Mouse (Mus musculus): Measurements from ENCODE around the gene Eftud2.

Eftud2 gene

DNA sequence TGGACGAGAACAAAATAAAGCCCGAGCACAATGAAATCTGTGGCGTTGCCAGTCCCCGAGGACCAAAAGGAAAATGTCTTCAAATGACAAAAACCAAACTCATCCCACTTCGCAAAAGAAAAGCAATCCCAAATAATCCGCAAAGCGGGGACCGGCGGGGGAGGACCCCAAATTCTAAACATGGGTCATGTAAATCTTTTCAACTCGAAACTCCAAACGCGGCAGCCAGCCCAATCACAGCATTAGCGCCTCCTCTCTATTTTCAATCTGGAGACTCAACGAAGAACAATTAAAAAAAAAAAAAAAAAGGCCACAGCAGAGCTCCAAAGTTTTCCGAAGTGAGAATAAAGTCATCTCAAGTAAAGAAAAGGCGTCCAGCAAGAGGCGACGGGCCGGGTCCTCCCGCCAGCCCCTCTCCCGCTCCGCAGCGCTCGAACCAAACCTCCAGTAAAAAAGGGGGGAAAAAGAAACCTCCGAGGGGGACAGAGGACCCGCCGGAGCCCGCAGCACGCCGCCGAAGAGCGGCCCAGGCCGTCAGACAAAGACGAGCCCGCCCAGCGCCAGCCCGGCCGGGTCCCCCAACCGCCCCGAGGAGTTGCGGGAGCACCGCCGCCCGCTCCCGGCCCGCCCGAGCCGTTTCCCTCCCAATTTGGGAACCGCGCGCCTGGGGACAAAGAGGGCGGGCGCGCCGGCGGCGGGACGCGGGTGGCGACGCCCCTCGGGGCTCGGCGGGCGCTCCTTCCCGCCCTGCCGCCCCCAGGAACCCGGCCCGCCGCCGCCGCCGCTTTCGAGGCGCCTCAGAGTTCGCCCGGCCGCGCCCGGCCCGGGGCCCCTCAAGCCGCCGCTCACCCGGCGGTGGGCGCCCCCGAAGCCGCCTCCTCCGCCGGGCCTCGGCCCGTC, 62.4 kb downstream of the Eftud2 start:
- peak in 1 of 2 experiments; percentile 6 for DNase-seq

DNA sequence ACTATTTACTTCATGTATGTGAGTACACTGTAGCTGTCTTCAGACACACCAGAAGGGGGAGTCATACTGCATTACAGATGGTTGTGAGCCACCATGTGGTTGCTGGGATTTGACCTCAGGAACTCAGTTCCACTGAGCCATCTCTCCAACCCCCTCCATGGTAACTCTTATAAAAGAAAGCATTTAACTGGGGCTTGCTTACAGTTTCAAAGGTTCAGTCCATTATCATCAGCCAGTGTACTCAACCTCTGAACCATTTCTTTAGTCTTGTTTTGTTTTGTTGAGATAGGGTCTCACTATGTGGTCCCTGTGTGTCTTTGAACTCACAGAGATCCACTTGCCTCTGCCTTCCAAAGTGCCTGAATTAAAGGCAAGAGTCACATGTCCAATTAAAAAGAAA, 65.9 kb downstream of the Eftud2 start:
- no peak for DNase-seq

DNA sequence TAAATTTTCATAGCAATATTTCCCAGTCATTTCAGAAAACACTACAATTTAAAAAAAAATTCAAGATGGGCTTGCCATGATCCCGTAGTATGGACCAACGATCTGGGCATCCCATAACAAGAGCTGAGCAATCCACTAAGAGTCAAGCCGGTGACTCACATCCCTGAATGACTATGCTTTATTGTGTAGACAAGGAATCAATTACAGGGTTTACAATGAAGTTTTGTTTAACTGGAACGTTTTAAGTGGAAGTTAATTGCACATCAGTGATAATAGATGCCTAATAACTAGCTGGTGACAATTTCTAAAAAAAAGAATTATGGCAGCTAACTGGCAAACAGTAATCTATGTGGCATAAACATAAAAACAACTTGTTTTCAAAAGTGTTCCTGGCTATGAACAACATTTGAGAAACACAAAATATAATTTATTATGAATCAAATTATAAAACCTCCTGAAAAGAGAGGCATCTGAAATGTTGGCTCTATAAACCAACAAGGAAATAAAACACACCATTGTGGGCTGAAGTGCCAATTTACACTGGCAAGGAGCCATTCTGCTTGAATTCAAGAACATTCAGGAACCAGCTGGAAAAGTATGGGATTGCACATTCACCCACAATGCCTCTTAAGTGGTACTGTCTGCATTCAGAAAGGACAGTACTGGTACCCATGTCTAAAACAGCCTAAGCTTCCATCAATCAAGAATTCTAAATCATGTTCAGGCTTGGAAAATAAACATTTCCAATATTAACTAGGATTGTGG, 69.9 kb downstream of the Eftud2 start:
- no peak for DNase-seq

DNA sequence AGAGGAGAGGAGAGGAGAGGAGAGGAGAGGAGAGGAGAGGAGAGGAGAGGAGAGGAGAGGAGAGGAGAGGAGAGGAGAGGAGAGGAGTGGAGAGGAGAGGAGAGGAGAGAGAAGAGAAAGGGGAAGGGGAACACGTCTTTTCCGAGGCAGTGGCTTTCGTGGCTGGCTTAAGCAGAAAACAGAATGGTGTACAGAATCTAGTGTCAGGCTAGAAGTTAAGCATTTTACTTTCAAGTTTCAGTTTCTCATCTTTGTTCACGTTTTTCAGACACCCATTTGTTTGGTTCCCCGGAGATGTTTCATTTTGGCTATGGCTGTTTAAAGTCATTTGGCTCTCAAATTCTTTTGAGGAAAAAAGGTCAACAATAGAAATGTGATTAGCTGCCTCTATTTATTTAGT, 72.5 kb downstream of the Eftud2 start:
- DNase-seq = no peak

DNA sequence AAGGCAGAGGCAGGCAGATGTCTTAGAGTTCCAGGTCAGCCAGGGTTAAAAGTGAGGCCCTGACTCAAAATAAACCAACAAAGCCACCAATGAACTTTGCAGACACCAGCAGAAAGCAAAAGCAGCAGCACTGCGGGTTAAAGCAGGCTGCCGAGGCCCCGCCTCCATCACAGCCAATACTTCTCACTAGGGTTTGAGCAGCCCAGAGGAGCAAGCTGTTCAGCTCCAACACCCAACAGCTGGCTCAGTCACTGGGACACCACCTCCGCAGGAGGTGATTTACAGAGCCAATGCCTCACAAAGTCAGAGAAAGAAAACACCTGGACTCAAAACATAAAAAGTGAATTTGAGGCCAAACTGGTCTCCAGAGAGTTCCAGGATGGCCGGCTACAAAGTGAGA, 77.3 kb downstream of the Eftud2 start:
- DNase-seq = no peak

DNA sequence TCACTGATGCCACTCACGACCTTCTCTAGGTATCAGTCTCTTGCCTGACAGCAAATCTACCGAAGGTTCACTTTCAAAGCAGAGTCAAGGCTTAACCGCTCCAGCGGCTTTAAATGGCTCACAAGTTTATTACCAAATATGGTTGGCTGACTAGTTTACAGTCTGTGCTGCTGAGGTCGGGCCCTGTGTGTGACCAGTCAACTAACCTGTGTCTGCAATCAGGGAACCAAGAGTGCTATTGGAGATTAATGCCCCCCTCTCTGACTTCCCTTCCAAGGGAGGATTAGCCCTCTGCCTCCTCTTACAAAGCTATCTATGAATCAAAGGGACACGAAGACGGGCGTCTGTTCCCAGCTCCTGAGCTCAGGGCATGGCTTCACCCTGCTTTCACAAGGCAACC, 86.6 kb downstream of the Eftud2 start:
- DNase-seq = no peak

DNA sequence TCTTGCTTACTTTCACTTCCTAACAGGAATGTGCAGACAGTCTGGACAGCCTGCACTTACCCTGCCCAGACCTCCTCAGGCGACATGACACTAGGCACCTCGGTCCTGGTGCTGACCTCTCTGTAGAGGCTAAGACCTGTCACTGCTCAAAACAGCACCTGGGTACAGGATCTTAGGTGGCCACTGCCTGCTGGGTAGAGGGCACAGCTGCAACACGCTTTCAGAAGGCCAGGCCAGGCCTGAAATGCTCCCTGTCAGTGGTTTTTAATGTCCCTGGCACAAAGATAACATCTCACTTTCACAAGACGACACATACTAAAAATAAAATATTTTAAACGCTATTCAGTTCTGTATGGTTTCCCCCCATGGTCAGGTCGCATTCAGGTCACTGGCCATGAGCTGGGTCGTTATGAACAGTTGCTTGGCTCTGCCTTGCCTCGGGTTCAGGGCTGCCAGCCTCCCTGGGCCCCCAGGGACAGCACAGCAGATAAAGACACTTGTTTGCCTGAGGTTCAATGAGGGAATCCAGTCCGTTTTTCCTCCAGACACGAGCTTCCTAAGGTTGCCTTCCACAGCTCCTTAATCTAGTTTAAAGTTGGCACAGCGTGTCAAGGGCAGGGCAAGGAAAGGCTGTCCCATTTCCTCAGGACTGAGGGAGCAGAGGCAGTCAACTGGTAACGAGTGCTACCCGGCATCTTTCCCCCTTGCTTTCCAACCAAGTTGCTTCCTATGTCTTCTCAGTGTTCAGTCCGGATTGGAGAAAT, 88.9 kb downstream of the Eftud2 start:
- no peak for DNase-seq
